Mouse (Mus musculus) MEL (cell line): ENCODE measurements around the gene Cecr2. TPM values are rescaled to one million over a fixed set of nuclear protein-coding genes. Genes with fewer than 3 reads are reported as not detected.

ENCODE experiments used
- DNase-seq: peaks from one replicate; pipeline ENCODE4 v3.0.0; 2011; ENCODE audit warnings: low read depth, low spot score
- H3K27ac ChIP-seq: 2 replicates; pipeline ENCODE4 v1.5.1; 2012; ENCODE audit warnings: low read depth, mild to moderate bottlenecking, control low read depth, low read length, moderate library complexity; ENCODE audit not compliant: control insufficient read depth
- H3K27me3 ChIP-seq, 2 experiments: fragments of 150-350 bp in 1 of 2; sonication (generic) in 1 of 2; 2 replicates each; pipeline ENCODE4 v1.6.1; 2012; ENCODE audit warnings: low read length in 2 of 2, mild to moderate bottlenecking in 2 of 2, improper control_type of control experiment in 1 of 2, moderate library complexity in 1 of 2; ENCODE audit not compliant: insufficient read depth in 2 of 2, control insufficient read depth in 1 of 2
- H3K36me3 ChIP-seq, 2 experiments: 2 replicates each; pipeline ENCODE4 v1.6.1; 2012 to 2014; ENCODE audit warnings: low read length in 2 of 2, improper control_type of control experiment in 1 of 2, inconsistent platforms in 1 of 2, mild to moderate bottlenecking in 1 of 2; ENCODE audit not compliant: insufficient read depth in 2 of 2, control insufficient read depth in 1 of 2
- H3K4me1 ChIP-seq, 2 experiments: fragments of 150-350 bp in 1 of 2; sonication (generic) in 1 of 2; 2 replicates each; pipeline ENCODE4 v1.6.1; 2012; ENCODE audit warnings: low read length in 2 of 2, improper control_type of control experiment in 1 of 2, mild to moderate bottlenecking in 1 of 2; ENCODE audit not compliant: insufficient read depth in 2 of 2, control insufficient read depth in 1 of 2
- H3K4me3 ChIP-seq, 2 experiments: fragments of 150-350 bp in 1 of 2; sonication (generic) in 1 of 2; 2 replicates each; pipeline ENCODE4 v1.5.1; 2012; ENCODE audit warnings: low read depth in 2 of 2, low read length in 2 of 2, mild to moderate bottlenecking in 2 of 2, moderate library complexity in 2 of 2, control low read depth in 1 of 2, improper control_type of control experiment in 1 of 2; ENCODE audit not compliant: control insufficient read depth in 1 of 2, insufficient read depth in 1 of 2
- H3K79me2 ChIP-seq: 2 replicates; pipeline ENCODE4 v1.6.1; 2012; ENCODE audit warnings: mild to moderate bottlenecking, low read length, moderate library complexity; ENCODE audit not compliant: control insufficient read depth, poor library complexity, insufficient read depth
- H3K9ac ChIP-seq: 2 replicates; pipeline ENCODE4 v1.6.1; 2012; ENCODE audit warnings: low read depth, mild to moderate bottlenecking, control low read depth, low read length, moderate library complexity; ENCODE audit not compliant: control insufficient read depth, poor library complexity, severe bottlenecking
- H3K9me3 ChIP-seq: fragments of 150-350 bp; sonication (generic); replicated peaks from 2 replicates; pipeline ENCODE4 v1.6.1; 2012; ENCODE audit warnings: mild to moderate bottlenecking, low read length, improper control_type of control experiment, moderate library complexity; ENCODE audit not compliant: insufficient read depth
- CTCF ChIP-seq, 3 experiments: IDR thresholded peaks in 2 of 3; conservative IDR thresholded peaks in 1 of 3; 2 replicates each; pipeline ENCODE4 v1.5.1; 2011 to 2012; ENCODE audit warnings: low read length in 3 of 3, low read depth in 2 of 3, mild to moderate bottlenecking in 2 of 3, improper control_type of control experiment in 1 of 3, inconsistent platforms in 1 of 3, mixed read lengths in 1 of 3, moderate library complexity in 1 of 3; ENCODE audit not compliant: control insufficient read depth in 1 of 3, insufficient read depth in 1 of 3, poor library complexity in 1 of 3, severe bottlenecking in 1 of 3
- E2F4 ChIP-seq: IDR thresholded peaks from 2 replicates; pipeline ENCODE4 v1.6.1; 2011; ENCODE audit warnings: low read depth, low read length, improper control_type of control experiment, borderline replicate concordance
- GABPA ChIP-seq: IDR thresholded peaks from 2 replicates; pipeline ENCODE4 v1.6.1; 2012; ENCODE audit warnings: low read depth, mild to moderate bottlenecking, inconsistent platforms, low read length, improper control_type of control experiment, moderate library complexity
- GATA1 ChIP-seq: IDR thresholded peaks from 2 replicates; pipeline ENCODE4 v1.6.1; 2011; ENCODE audit warnings: low read depth, low read length, improper control_type of control experiment
- HCFC1 ChIP-seq: IDR thresholded peaks from 2 replicates; pipeline ENCODE4 v1.6.1; 2012; ENCODE audit warnings: low read depth, mild to moderate bottlenecking, inconsistent platforms, low read length, improper control_type of control experiment, moderate library complexity
- MAFK ChIP-seq: IDR thresholded peaks from 2 replicates; pipeline ENCODE4 v1.6.1; 2011; ENCODE audit warnings: low read depth, mild to moderate bottlenecking, low read length, improper control_type of control experiment, borderline replicate concordance
- MYB ChIP-seq: IDR thresholded peaks from 2 replicates; pipeline ENCODE4 v1.6.1; 2011; ENCODE audit warnings: mild to moderate bottlenecking, low read depth, low read length, improper control_type of control experiment
- NELFE ChIP-seq: IDR thresholded peaks from 2 replicates; pipeline ENCODE4 v1.6.1; 2011; ENCODE audit warnings: low read depth, low read length, improper control_type of control experiment
- RAD21 ChIP-seq: IDR thresholded peaks from 2 replicates; pipeline ENCODE4 v1.6.1; 2011; ENCODE audit warnings: mild to moderate bottlenecking, low read depth, low read length, improper control_type of control experiment
- SMC3 ChIP-seq: IDR thresholded peaks from 2 replicates; pipeline ENCODE4 v1.6.1; 2011; ENCODE audit warnings: low read depth, low read length, improper control_type of control experiment
- ZC3H11A ChIP-seq: IDR thresholded peaks from 2 replicates; pipeline ENCODE4 v1.6.1; 2012; ENCODE audit warnings: low read depth, mild to moderate bottlenecking, inconsistent platforms, low read length, improper control_type of control experiment
- ZNF384 ChIP-seq: IDR thresholded peaks from 2 replicates; pipeline ENCODE4 v1.6.1; 2012; ENCODE audit warnings: low read depth, mild to moderate bottlenecking, inconsistent platforms, low read length, improper control_type of control experiment
- polyA plus RNA-seq, 2 experiments: library from polyadenylated mRNA; stranded (reverse) in 1 of 2; unstranded in 1 of 2; fragments of >175 nt in 1 of 2; fragments of >200 nt in 1 of 2; gene quantifications; 2 replicates each; pipeline versions ENCODE4 v1.2.1 to v1.2.4; 2012; ENCODE audit warnings: low replicate concordance in 2 of 2, low read depth in 1 of 2; ENCODE audit not compliant: insufficient read length in 2 of 2, insufficient read depth in 1 of 2, missing spikeins in 1 of 2
- total RNA-seq: library from RNA; depleted of rRNA; stranded (reverse); fragments of 300-350 nt; gene quantifications from 2 replicates; pipeline ENCODE4 v1.2.3, GENCODE M21; 2012

The Cecr2 gene
- total and polyA plus RNA-seq, 3 experiments: 4.0 to 8.7 TPM; not detected in 1

DNA sequence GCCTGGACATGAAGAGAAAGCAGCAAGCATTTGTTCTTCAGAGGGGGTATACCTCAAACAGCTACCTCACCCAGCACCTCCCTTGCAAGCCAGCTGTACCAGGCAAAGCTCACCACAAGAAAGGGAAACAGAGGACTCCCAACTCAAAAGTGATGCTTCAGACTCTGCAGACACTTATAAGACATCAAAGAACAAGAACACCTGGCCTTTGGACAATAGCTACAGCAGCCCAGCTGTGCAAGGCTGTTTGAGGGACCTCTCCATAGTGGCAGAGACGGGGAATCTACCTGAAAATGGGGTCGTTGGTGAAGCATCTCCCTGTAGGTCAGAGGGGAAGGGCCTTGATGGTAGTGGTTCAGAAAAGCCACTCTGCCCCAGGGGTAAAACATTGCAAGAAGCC is 95.0 kb downstream of the Cecr2 start:
- Histone ChIP-seq H3K4me1 (no peaks in the 10 kb centered on the region), H3K27ac (no peak overlapping the region), H3K9me3 (no peaks in the 10 kb centered on the region), H3K4me3 (no peak overlapping the region), H3K79me2 (no peaks in the 10 kb centered on the region), H3K36me3 (peaks cover 0 to 3% of the 10 kb centered on the region in 2 experiments; a peak in 1 of 4 replicates), H3K9ac (no peak overlapping the region), H3K27me3 (no peaks in the 10 kb centered on the region)
- DNase-seq: no peak
- TF ChIP-seq GABPA (no peak), GATA1 (no peak)

DNA sequence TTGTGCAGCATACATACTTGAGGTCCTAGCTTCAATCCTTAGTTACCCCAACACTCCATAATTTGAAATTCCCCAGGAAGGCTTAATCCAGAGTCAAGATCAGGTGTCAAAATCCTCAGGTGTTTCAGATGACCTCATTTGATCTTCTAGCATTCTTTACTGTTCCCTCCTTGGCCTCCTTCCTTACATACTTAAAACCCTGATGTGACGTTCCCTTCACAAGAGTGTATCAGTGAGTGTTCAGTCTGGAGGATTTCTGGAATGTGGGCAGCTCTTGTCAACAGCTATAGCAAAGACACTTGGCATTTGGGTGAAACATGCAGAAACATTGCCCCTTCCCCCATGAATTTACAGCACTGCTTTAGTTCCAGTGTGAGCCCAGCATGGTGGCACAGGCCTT is 103.8 kb downstream of the Cecr2 start:
- Histone ChIP-seq H3K9ac (no peak overlapping the region), H3K4me1 (no peaks in the 10 kb centered on the region), H3K27ac (no peak overlapping the region), H3K36me3 (no peaks in the 10 kb centered on the region; a peak in 1 of 4 replicates), H3K27me3 (no peaks in the 10 kb centered on the region), H3K9me3 (no peaks in the 10 kb centered on the region), H3K4me3 (no peak overlapping the region), H3K79me2 (no peaks in the 10 kb centered on the region)
- TF ChIP-seq HCFC1: no peak
- no peak for TF ChIP-seq MAFK
- TF ChIP-seq NELFE: no peak
- no peak for TF ChIP-seq ZNF384
- no peak for TF ChIP-seq RAD21
- no peak for DNase-seq

DNA sequence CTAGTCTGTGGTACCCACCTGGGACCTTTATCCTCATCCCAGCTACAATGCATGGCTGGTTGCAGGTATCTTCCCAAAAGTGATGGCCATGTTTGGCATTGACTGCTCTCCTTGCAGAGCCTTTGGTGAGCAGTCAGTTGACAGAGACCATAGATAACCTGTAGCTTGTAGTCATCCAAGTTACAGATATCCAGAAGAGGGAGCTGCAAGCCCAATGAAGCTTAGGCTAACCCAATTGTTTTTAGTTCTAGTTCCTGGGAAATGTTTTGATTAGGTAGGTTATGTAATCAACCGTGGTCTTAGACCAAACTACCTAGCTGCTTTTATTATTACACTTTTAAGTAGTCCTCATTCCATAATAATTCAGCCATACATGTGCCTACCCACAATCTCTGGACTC is 105.2 kb downstream of the Cecr2 start:
- Histone ChIP-seq H3K79me2 (no peaks in the 10 kb centered on the region), H3K9ac (no peak overlapping the region), H3K9me3 (no peaks in the 10 kb centered on the region), H3K36me3 (no peaks in the 10 kb centered on the region), H3K27me3 (no peaks in the 10 kb centered on the region), H3K27ac (no peak overlapping the region), H3K4me1 (no peaks in the 10 kb centered on the region), H3K4me3 (no peak overlapping the region)
- TF ChIP-seq CTCF (IDR thresholded peaks at IDR 0.05 in 2 of 3, conservative IDR thresholded peaks at IDR 0.05 in 1 of 3; ENCODE audit: control insufficient read depth in 1 of 3, insufficient read depth in 1 of 3, low read depth in 2 of 3, low read length in 3 of 3, poor library complexity in 1 of 3, severe bottlenecking in 1 of 3): peak in 1 of 3 experiments; percentile 54; a peak in 2 of 6 replicates
- TF ChIP-seq ZC3H11A: peak; percentile 31; the same call in 1 of the 2 replicates
- no peak for TF ChIP-seq E2F4
- TF ChIP-seq MYB: no peak
- TF ChIP-seq SMC3: peak; percentile 55
- TF ChIP-seq RAD21: peak; percentile 62
- DNase-seq: no peak
